Mouse (Mus musculus): ENCODE measurements at regions not wholly inside any gene's neighbourhood (a gene's known extent, or its start where the extent isn't known, plus 50 kb on each side); places are given as distances from the start of the nearest gene placed in this dataset.

DNA sequence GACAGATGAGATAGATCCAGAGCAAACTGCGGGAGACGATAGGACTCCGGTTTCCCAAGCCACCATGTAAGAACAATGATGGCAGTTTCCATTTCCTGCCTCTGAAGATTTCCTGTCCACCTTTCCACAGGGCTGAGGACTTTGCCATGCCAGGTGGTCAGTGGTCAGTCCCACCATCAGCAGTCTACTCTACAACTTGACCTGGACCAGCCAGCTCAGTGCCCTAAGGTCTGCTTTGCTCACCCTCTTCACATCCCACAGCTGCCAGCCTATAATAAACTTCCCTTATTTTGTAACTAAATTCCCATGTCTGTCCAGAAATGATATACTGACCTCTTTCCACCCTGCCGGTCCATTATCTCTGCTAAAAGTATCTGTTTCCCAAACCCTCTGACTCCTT lies 315.7 kb upstream of the Spred2 start:
- Histone ChIP-seq H3K9me3 (ENCODE audit: control insufficient read depth, low read length) (no peaks in the 10 kb centered on the region), H3K36me3 (ENCODE audit: control insufficient read depth, insufficient read depth, low read length) (no peaks in the 10 kb centered on the region), H3K4me3 (ENCODE audit: low read depth, low read length) (no peak overlapping the region), H3K27ac (ENCODE audit: low read depth, low read length) (no peak overlapping the region), H3K9ac (ENCODE audit: low read depth, low read length) (no peak overlapping the region), H3K27me3 (replicated peaks; ENCODE audit: control insufficient read depth, insufficient read depth, low read length) (no peaks in the 10 kb centered on the region), H3K4me2 (no peak overlapping the region), H3K4me1 (replicated peaks; ENCODE audit: control insufficient read depth, insufficient read depth, low read length) (no peaks in the 10 kb centered on the region)
- ATAC-seq (replicated peaks; ENCODE audit: low FRiP score), result no peak
- 74% methylated on average over 4 of the region's 4 CpGs for WGBS
- no peak for DNase-seq (ENCODE audit: low spot score)

DNA sequence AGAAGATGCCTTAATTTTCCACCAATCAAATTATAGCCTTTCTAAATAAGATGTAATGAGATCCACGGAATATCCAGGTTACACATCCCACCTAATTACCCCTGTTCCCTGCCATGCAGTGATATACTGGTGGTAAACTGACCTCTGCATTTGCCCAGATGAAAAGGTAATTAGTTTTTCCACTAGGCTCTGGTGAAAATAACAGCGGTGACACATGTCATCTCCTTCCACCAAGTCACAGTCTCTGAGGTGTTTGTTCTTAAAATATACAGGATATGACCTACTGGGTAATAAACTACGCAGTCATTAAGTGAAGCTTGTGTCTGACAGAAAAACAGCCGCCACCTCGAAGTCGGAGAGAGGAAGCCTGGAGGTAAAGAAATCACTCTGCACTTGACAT lies 313.6 kb upstream of the Spred2 start:
- WGBS, result 76% methylated on average over 6 of the region's 6 CpGs
- no peak overlapping the region for H3K27ac ChIP-seq (ENCODE audit: low read depth, low read length)
- no peaks in the 10 kb centered on the region for H3K4me1 ChIP-seq (replicated peaks; ENCODE audit: control insufficient read depth, insufficient read depth, low read length)
- H3K27me3 ChIP-seq (replicated peaks; ENCODE audit: control insufficient read depth, insufficient read depth, low read length), result no peaks in the 10 kb centered on the region
- H3K4me3 ChIP-seq (ENCODE audit: low read depth, low read length), result no peak overlapping the region
- H3K9me3 ChIP-seq (ENCODE audit: control insufficient read depth, low read length), result no peaks in the 10 kb centered on the region
- H3K36me3 ChIP-seq (ENCODE audit: control insufficient read depth, insufficient read depth, low read length), result no peaks in the 10 kb centered on the region
- DNase-seq (ENCODE audit: low spot score) (no peak), ATAC-seq (replicated peaks; ENCODE audit: low FRiP score) (no peak)
- no peak overlapping the region for H3K9ac ChIP-seq (ENCODE audit: low read depth, low read length)
- no peak overlapping the region for H3K4me2 ChIP-seq

DNA sequence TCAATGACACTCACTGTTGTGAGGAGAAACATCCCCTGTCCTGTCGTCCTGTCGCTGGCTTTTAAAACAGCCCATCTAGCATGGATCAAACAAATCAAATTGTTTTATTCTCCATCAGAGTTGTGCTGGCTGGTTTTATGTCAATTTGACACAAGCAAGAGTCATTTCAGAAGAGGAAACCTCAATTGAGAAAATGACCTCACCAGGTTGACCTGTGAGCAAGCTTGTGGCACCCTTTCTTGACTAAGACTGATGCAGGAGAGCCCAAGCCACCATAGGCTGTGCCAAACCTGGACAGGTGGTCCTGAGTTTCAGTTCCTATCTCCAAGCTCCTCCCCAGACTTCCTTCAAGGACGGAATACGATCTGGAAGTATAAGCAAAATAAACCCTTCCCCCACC lies 313.0 kb upstream of the Spred2 start:
- Histone ChIP-seq H3K27ac (ENCODE audit: low read depth, low read length) (no peak overlapping the region), H3K4me1 (replicated peaks; ENCODE audit: control insufficient read depth, insufficient read depth, low read length) (no peaks in the 10 kb centered on the region), H3K9me3 (ENCODE audit: control insufficient read depth, low read length) (no peaks in the 10 kb centered on the region), H3K9ac (ENCODE audit: low read depth, low read length) (no peak overlapping the region), H3K4me2 (no peak overlapping the region), H3K36me3 (ENCODE audit: control insufficient read depth, insufficient read depth, low read length) (no peaks in the 10 kb centered on the region), H3K4me3 (ENCODE audit: low read depth, low read length) (no peak overlapping the region), H3K27me3 (replicated peaks; ENCODE audit: control insufficient read depth, insufficient read depth, low read length) (no peaks in the 10 kb centered on the region)
- no peak for ATAC-seq (replicated peaks; ENCODE audit: low FRiP score)
- no peak for DNase-seq (ENCODE audit: low spot score)
- 65% methylated on average over 4 of the region's 4 CpGs for WGBS

DNA sequence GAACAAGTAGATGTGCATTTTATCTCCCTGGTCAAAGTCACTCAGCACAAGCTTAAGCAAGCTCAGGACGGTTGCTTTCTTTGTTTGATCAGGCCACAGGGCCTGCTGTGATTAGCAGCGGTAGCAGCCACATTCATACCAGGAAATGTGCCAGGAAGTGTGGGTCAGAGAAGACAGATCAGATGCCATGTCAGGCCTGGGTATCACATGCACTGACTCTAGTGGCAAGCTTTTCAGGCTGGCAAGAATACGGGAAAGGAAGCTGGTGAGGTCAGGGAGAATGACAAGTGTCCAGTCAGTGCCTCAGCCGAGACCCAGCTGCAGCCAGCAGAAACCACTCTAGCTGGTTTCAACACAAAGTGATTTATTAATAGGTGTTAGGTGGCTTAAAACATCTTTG lies 307.7 kb upstream of the Spred2 start:
- no peak for ATAC-seq (replicated peaks; ENCODE audit: low FRiP score)
- Histone ChIP-seq H3K9me3 (ENCODE audit: control insufficient read depth, low read length) (no peaks in the 10 kb centered on the region), H3K4me3 (ENCODE audit: low read depth, low read length) (no peak overlapping the region), H3K27me3 (replicated peaks; ENCODE audit: control insufficient read depth, insufficient read depth, low read length) (no peaks in the 10 kb centered on the region), H3K4me2 (no peak overlapping the region), H3K27ac (ENCODE audit: low read depth, low read length) (no peak overlapping the region), H3K4me1 (replicated peaks; ENCODE audit: control insufficient read depth, insufficient read depth, low read length) (no peaks in the 10 kb centered on the region), H3K9ac (ENCODE audit: low read depth, low read length) (no peak overlapping the region), H3K36me3 (ENCODE audit: control insufficient read depth, insufficient read depth, low read length) (no peaks in the 10 kb centered on the region)
- 54% methylated on average over 4 of the region's 4 CpGs for WGBS
- no peak for DNase-seq (ENCODE audit: low spot score)

DNA sequence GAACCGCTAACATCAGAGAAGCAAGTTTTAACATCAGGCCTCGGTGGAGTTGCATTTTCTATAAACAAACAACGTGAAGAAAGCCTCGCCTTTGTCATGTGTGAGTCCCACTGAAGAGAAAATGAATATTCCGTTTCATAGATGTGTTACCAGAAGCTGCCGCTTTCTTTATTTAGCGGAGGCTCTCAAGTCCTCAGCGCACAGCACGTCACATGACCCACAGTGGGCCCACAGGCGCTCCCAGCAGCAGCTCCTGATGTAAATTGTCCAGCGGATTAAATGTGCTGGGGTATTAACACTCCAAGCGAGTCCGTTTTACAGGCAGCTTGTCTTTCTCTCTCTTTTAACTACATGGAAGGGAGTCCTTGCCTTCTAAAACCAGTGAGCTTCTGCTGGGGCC lies 304.7 kb upstream of the Spred2 start:
- WGBS, result 84% methylated on average over 13 of the region's 13 CpGs
- no peak for DNase-seq (ENCODE audit: low spot score)
- H3K27me3 ChIP-seq (replicated peaks; ENCODE audit: control insufficient read depth, insufficient read depth, low read length), result no peaks in the 10 kb centered on the region
- H3K27ac ChIP-seq (ENCODE audit: low read depth, low read length), result no peak overlapping the region
- H3K36me3 ChIP-seq (ENCODE audit: control insufficient read depth, insufficient read depth, low read length), result no peaks in the 10 kb centered on the region
- no peaks in the 10 kb centered on the region for H3K4me1 ChIP-seq (replicated peaks; ENCODE audit: control insufficient read depth, insufficient read depth, low read length)
- no peak overlapping the region for H3K4me3 ChIP-seq (ENCODE audit: low read depth, low read length)
- H3K9ac ChIP-seq (ENCODE audit: low read depth, low read length), result no peak overlapping the region
- H3K4me2 ChIP-seq, result no peak overlapping the region
- H3K9me3 ChIP-seq (ENCODE audit: control insufficient read depth, low read length), result no peaks in the 10 kb centered on the region
- ATAC-seq (replicated peaks; ENCODE audit: low FRiP score), result no peak

DNA sequence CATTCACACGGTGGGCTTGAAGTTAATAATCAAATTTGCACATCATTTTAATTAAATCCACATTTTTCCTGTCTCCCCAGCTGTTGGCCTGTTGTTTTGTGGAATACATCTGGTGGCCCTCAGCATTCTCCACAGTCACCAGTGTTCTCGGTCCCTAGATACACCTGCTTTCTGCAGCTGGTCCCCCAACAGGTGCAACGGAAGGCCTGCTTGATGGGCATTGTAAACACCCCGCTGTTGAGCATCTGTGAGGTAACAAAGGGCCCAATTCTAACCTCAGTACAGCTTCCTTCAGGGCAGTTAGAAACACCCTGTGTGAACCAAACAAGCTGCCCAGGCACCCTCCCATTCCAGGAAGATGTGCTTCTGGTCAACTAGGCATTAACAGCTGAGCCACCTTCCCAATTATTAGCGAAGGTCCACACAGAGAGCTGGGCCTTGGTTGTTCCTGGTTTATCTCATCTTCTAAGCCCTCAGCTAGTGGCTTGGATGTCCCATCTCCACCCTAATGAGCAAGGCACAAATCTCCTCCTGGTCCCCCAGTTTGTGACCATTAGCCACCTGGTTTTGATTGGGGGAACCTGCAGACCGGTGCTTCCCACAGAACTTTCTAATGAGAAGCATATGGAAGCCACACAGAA lies 293.0 kb upstream of the Spred2 start:
- Histone ChIP-seq H3K4me3 (ENCODE audit: low read depth, low read length) (no peak overlapping the region), H3K27ac (ENCODE audit: low read depth, low read length) (no peak overlapping the region), H3K9me3 (ENCODE audit: control insufficient read depth, low read length) (no peaks in the 10 kb centered on the region), H3K4me1 (replicated peaks; ENCODE audit: control insufficient read depth, insufficient read depth, low read length) (no peaks in the 10 kb centered on the region), H3K9ac (ENCODE audit: low read depth, low read length) (no peak overlapping the region), H3K36me3 (ENCODE audit: control insufficient read depth, insufficient read depth, low read length) (no peaks in the 10 kb centered on the region), H3K27me3 (replicated peaks; ENCODE audit: control insufficient read depth, insufficient read depth, low read length) (no peaks in the 10 kb centered on the region), H3K4me2 (no peak overlapping the region)
- no peak for DNase-seq (ENCODE audit: low spot score)
- WGBS, result 82% methylated on average over 6 of the region's 6 CpGs
- ATAC-seq (replicated peaks; ENCODE audit: low FRiP score), result no peak

DNA sequence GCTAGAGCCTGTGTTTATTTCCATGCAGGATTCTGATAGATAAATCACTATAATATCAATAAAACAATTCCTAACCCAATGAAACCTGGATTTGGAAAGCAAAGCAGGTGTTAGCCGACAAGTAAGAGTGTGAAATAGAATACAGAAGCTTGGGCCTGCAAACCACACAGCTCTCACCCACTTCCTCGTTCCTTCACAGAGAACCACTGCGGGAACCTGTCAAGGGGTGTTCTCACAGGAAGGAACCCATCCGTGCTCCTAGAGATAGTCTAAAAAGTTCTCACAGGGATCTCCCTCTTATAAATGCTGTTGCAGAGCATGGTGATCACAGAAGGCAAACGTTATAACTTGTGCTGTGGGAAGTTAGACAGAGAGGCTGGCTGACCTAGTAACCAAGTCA lies 291.7 kb upstream of the Spred2 start:
- 41% methylated on average over 5 of the region's 5 CpGs for WGBS

DNA sequence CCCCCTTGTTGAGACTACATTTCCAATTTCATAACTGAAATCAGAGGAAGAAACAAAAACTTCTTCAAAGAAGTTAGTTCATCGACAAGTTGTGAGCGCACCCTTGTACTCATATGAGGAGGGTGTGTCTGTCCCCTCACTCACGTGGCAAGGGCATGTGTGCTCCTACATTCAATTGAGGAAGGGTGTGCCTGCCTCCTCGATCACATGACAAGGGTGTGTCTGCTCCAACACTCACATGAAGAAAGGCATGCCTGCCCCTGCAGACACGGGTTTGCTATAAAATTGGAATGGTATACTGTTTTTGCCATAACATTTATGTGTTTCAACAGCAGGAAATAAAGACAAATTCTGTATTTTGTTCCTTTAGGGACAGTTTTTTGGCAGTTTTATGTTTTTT lies 290.6 kb upstream of the Spred2 start:
- Histone ChIP-seq H3K9me3 (ENCODE audit: control insufficient read depth, low read length) (no peaks in the 10 kb centered on the region), H3K36me3 (ENCODE audit: control insufficient read depth, insufficient read depth, low read length) (no peaks in the 10 kb centered on the region), H3K4me1 (replicated peaks; ENCODE audit: control insufficient read depth, insufficient read depth, low read length) (no peaks in the 10 kb centered on the region), H3K4me3 (ENCODE audit: low read depth, low read length) (no peak overlapping the region), H3K27me3 (replicated peaks; ENCODE audit: control insufficient read depth, insufficient read depth, low read length) (no peaks in the 10 kb centered on the region), H3K4me2 (no peak overlapping the region), H3K27ac (ENCODE audit: low read depth, low read length) (no peak overlapping the region), H3K9ac (ENCODE audit: low read depth, low read length) (no peak overlapping the region)
- WGBS, result 64% methylated on average over 5 of the region's 5 CpGs
- ATAC-seq (replicated peaks; ENCODE audit: low FRiP score) (no peak), DNase-seq (ENCODE audit: low spot score) (no peak)

More for the DNA sequence above, 291.7 kb upstream of the Spred2 start:
- no peak for ATAC-seq (replicated peaks; ENCODE audit: low FRiP score)
- H3K9ac ChIP-seq (ENCODE audit: low read depth, low read length), result no peak overlapping the region
- H3K4me2 ChIP-seq, result no peak overlapping the region
- no peaks in the 10 kb centered on the region for H3K27me3 ChIP-seq (replicated peaks; ENCODE audit: control insufficient read depth, insufficient read depth, low read length)
- no peaks in the 10 kb centered on the region for H3K36me3 ChIP-seq (ENCODE audit: control insufficient read depth, insufficient read depth, low read length)
- H3K4me1 ChIP-seq (replicated peaks; ENCODE audit: control insufficient read depth, insufficient read depth, low read length), result no peaks in the 10 kb centered on the region
- DNase-seq (ENCODE audit: low spot score), result no peak
- no peaks in the 10 kb centered on the region for H3K9me3 ChIP-seq (ENCODE audit: control insufficient read depth, low read length)
- H3K27ac ChIP-seq (ENCODE audit: low read depth, low read length), result no peak overlapping the region
- no peak overlapping the region for H3K4me3 ChIP-seq (ENCODE audit: low read depth, low read length)

DNA sequence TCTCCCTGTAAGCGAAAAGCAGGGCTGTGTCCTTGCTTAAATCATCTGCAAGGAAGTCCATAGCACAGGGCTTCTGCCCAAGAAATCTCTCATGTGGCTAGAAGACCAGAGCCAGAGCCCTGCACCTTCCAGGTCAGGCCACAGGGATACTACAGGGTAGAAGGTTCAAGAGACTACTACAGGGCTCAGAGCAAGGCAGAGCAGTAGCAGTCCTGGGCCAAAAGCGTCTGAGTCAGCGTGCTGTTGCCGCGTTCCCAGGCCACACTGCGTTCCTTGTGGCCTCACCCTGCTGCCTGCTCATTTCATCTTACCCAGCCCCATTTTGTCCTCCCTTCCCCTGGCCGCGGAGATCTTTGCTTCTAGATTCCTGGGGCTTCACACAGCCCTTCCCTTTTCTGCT lies 283.0 kb upstream of the Spred2 start:
- Histone ChIP-seq H3K4me3 (ENCODE audit: low read depth, low read length) (no peak overlapping the region), H3K4me2 (no peak overlapping the region), H3K27ac (ENCODE audit: low read depth, low read length) (no peak overlapping the region), H3K27me3 (replicated peaks; ENCODE audit: control insufficient read depth, insufficient read depth, low read length) (no peaks in the 10 kb centered on the region), H3K9me3 (ENCODE audit: control insufficient read depth, low read length) (no peaks in the 10 kb centered on the region), H3K9ac (ENCODE audit: low read depth, low read length) (no peak overlapping the region), H3K4me1 (replicated peaks; ENCODE audit: control insufficient read depth, insufficient read depth, low read length) (no peaks in the 10 kb centered on the region), H3K36me3 (ENCODE audit: control insufficient read depth, insufficient read depth, low read length) (no peaks in the 10 kb centered on the region)
- DNase-seq (ENCODE audit: low spot score), result no peak
- no peak for ATAC-seq (replicated peaks; ENCODE audit: low FRiP score)
- 54% methylated on average over 8 of the region's 8 CpGs for WGBS

All from liver, embryonic 11.5 days (tissue).